Mouse (Mus musculus): ENCODE results near the gene Insr. TPM values are rescaled to one million over a fixed set of nuclear protein-coding genes. Genes with fewer than 3 reads are reported as not detected.
A peak's percentile ranks its signal among the peaks of the same experiment; 100 is the strongest.

Gene Insr
- polyA plus RNA-seq, 1 experiment from 2014 or later, result 27.2 TPM

DNA sequence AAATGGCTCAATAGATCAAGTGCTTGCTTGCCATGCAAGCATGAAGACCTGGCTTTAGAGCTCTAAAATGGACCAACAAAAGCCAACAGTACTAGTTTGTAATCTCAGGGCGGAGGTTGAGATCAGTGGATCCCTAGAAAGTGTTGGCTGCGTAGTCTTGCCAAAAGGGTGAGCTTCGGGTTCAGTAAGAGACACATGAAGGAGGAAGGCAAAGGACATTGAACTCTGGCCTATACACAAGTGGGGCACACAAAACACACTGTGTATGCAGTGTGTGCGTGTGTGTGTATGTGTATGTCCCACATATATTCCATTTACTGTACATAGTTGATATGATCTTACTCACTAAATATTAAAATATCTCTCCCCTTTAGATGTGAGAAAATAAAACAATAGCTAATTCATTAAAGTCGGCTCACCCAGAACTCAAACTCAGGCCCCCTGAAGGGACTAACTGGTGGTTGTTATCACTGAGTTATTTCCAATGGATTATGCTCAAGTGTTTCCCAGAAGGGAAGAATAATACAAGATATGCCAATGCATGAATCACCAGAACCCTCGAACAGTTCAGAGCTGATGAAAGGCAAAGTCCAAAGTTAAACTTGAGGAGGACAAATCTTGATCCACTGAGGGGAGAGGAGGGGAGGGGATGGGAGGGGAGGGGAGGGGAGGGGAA is 57.3 kb downstream of the Insr start:
- no peak for DNase-seq (ENCODE audit: low spot score)

DNA sequence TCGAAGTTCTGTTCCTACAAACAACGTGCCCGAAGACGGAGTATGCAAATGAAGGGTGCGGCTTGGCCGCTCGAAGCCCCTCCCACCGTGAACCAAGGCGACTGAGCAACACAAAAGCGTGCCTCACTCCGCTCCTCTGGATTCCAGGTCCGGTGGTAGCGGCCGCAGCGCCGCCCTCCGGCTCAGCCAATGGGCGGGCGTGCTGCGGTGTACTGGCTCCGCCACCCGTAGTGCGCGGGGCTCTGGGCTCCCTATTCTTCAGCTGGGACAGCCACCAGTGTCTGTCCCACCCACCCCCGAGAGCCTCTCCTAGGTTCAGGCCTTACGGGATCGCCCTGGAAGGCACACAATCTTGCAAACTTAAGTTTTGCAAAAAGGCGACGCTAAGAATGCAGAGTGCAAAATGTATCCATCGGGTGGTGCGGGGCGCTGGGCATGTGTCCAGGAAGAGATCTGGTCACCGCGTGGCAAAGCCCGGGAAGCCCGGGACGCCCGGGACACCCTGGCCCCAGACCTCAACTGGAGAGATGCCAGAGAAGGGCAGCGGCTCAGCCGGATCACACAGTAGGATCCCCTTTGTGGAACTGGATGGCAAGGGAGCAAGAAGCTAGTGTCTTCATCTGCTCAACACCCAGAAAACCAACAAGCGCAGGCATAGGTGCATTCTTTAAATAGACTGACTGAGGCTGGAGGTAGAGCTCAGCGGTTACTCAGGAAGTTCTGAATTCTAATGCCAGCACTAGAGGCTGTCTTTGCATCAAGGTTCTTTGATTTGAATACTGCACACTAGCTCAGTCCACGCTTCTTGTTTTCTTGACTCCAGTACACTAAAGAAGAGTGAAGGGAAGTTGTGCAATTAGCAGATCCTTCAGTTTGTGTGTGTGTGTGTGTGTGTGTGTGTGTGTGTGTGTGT is 58.1 kb downstream of the Insr start:
- H3K4me1 ChIP-seq (replicated peaks; ENCODE audit: insufficient read depth, low read length), result 0 out of 2 replicates have a peak, but pooled peaks cover 17% of the 10 kb centered on the region
- H3K9ac ChIP-seq (ENCODE audit: low read depth, low read length), result peak overlapping the region; percentile 55
- WGBS, result 2% methylated on average over 43 of the region's 43 CpGs
- peak; percentile 98 for DNase-seq (ENCODE audit: low spot score)
- H3K4me2 ChIP-seq (ENCODE audit: low read length), result peak overlapping the region; percentile 66
- peak; percentile 99 for ATAC-seq (replicated peaks; ENCODE audit: low FRiP score, low read depth)
- H3K4me3 ChIP-seq (replicated peaks; ENCODE audit: low read depth, low read length), result peak overlapping the region; percentile 42
- H3K36me3 ChIP-seq (ENCODE audit: insufficient read depth, low read length), result no peaks in the 10 kb centered on the region
- TF ChIP-seq CTCF (IDR thresholded peaks at IDR 0.05; ENCODE audit: low read depth), result peak; percentile 42; the same call in 1 of the 2 replicates
- H3K27me3 ChIP-seq (ENCODE audit: insufficient read depth, low read length), result no peaks in the 10 kb centered on the region
- H3K27ac ChIP-seq, result peak overlapping the region; percentile 88
- no peaks in the 10 kb centered on the region for H3K9me3 ChIP-seq (replicated peaks; ENCODE audit: low read length)

More for the DNA sequence above, 57.3 kb downstream of the Insr start:
- WGBS, result 72% methylated on average over 6 of the region's 6 CpGs
- H3K9me3 ChIP-seq (replicated peaks; ENCODE audit: low read length), result no peaks in the 10 kb centered on the region
- no peak overlapping the region for H3K9ac ChIP-seq (ENCODE audit: low read depth, low read length)
- peak overlapping the region; percentile 66 for H3K4me2 ChIP-seq (ENCODE audit: low read length)
- H3K4me3 ChIP-seq (replicated peaks; ENCODE audit: low read depth, low read length), result peak overlapping the region; percentile 42; the same call in 1 of the 2 replicates
- H3K27ac ChIP-seq, result peak overlapping the region; percentile 88
- no peak for ATAC-seq (replicated peaks; ENCODE audit: low FRiP score, low read depth)
- TF ChIP-seq CTCF (IDR thresholded peaks at IDR 0.05; ENCODE audit: low read depth), result no peak
- H3K36me3 ChIP-seq (ENCODE audit: insufficient read depth, low read length), result no peaks in the 10 kb centered on the region
- no peaks in the 10 kb centered on the region for H3K27me3 ChIP-seq (ENCODE audit: insufficient read depth, low read length)
- H3K4me1 ChIP-seq (replicated peaks; ENCODE audit: insufficient read depth, low read length), result 0 out of 2 replicates have a peak, but pooled peaks cover 10% of the 10 kb centered on the region

DNA sequence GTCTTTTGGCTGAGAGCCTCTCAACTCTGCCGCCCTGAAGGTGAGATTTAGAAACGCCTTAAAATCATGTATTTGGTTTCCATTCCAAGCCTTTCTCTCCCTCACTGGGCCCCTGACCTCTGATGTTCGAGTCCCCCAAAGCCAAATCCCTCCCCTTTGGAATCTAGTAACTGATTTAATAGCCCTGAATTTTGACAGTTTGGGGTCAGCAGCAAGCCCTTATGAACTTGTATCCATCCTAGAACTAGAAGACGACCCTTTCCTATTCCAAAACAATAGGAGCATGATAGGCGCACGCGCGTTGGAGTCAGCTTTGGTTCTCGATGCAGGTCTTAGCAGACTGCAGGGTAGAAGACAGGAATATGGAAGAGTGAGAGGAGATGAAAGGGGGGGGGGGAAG is 58.9 kb downstream of the Insr start:
- peaks cover 18% of the 10 kb centered on the region; the same call in 1 of the 2 replicates for H3K4me1 ChIP-seq (replicated peaks; ENCODE audit: insufficient read depth, low read length)
- H3K4me2 ChIP-seq (ENCODE audit: low read length), result peak overlapping the region; percentile 66
- no peak overlapping the region for H3K9ac ChIP-seq (ENCODE audit: low read depth, low read length)
- no peaks in the 10 kb centered on the region for H3K36me3 ChIP-seq (ENCODE audit: insufficient read depth, low read length)
- 5% methylated on average over 9 of the region's 9 CpGs for WGBS
- DNase-seq (ENCODE audit: low spot score) (peak; percentile 80), ATAC-seq (replicated peaks; ENCODE audit: low FRiP score, low read depth) (peak; percentile 47)
- peak overlapping the region; percentile 42 for H3K4me3 ChIP-seq (replicated peaks; ENCODE audit: low read depth, low read length)
- H3K9me3 ChIP-seq (replicated peaks; ENCODE audit: low read length), result no peaks in the 10 kb centered on the region
- TF ChIP-seq CTCF (IDR thresholded peaks at IDR 0.05; ENCODE audit: low read depth), result no peak
- H3K27ac ChIP-seq, result peak overlapping the region; percentile 88
- H3K27me3 ChIP-seq (ENCODE audit: insufficient read depth, low read length), result no peaks in the 10 kb centered on the region

DNA sequence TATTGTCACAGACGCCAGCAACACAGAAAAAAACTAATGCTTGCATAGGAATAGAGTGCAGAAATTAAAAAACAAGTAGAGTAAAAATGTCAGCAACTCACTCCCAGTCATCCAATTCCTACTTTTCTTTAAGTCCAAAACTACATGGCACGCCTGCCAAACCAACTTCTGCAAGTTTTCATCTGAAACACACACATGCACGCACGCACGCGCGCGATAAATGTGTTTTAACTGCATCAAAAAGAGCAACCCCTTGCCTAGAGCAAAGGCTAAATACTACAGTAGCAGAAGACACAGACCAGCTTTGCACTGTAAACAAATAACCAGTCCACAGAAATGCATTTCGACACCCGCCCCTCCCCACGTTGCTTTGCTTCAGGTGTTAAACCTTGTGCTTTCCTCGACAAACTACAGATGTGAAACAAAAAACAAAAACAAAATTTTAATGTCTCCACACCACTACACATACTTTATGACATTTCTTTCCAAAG is 59.5 kb downstream of the Insr start:
- no peaks in the 10 kb centered on the region for H3K27me3 ChIP-seq (ENCODE audit: insufficient read depth, low read length)
- H3K4me2 ChIP-seq (ENCODE audit: low read length), result peak overlapping the region; percentile 66; the same call in 1 of the 2 replicates
- H3K27ac ChIP-seq, result peak overlapping the region; percentile 88; the same call in 1 of the 2 replicates
- no peak for TF ChIP-seq CTCF (IDR thresholded peaks at IDR 0.05; ENCODE audit: low read depth)
- peaks cover 23% of the 10 kb centered on the region; the same call in 1 of the 2 replicates for H3K4me1 ChIP-seq (replicated peaks; ENCODE audit: insufficient read depth, low read length)
- ATAC-seq (replicated peaks; ENCODE audit: low FRiP score, low read depth) (no peak), DNase-seq (ENCODE audit: low spot score) (peak; percentile 43)
- H3K4me3 ChIP-seq (replicated peaks; ENCODE audit: low read depth, low read length), result no peak overlapping the region
- H3K9ac ChIP-seq (ENCODE audit: low read depth, low read length), result no peak overlapping the region
- 67% methylated on average over 12 of the region's 12 CpGs for WGBS
- no peaks in the 10 kb centered on the region for H3K9me3 ChIP-seq (replicated peaks; ENCODE audit: low read length)
- no peaks in the 10 kb centered on the region for H3K36me3 ChIP-seq (ENCODE audit: insufficient read depth, low read length)

DNA sequence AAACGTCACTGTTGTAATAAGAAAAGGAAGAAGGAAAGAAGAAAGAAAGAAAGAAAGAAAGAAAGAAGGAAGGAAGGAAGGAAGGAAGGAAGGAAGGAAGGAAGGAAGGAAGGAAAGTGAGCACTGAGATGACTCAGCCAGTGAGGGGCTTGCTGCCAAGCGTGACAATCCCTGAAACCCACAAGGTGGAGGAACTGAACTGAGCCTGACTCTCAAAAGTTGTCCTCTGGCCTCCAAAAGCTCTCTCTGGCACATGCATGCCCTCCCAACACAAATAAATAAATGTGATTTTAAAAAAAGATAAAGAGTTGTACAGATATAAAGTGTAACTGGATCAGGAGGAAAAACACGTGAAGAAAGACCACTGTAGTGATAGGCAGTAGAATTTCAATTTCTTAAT is 60.2 kb downstream of the Insr start:
- DNase-seq (ENCODE audit: low spot score) (no peak), ATAC-seq (replicated peaks; ENCODE audit: low FRiP score, low read depth) (no peak)
- Histone ChIP-seq H3K27me3 (ENCODE audit: insufficient read depth, low read length) (no peaks in the 10 kb centered on the region), H3K4me1 (replicated peaks; ENCODE audit: insufficient read depth, low read length) (peaks cover 26% of the 10 kb centered on the region; the same call in 1 of the 2 replicates), H3K4me3 (replicated peaks; ENCODE audit: low read depth, low read length) (no peak overlapping the region), H3K9ac (ENCODE audit: low read depth, low read length) (no peak overlapping the region), H3K9me3 (replicated peaks; ENCODE audit: low read length) (no peaks in the 10 kb centered on the region), H3K27ac (no peak overlapping the region), H3K4me2 (ENCODE audit: low read length) (no peak overlapping the region), H3K36me3 (ENCODE audit: insufficient read depth, low read length) (no peaks in the 10 kb centered on the region)
- 55% methylated on average over 3 of the region's 3 CpGs for WGBS
- no peak for TF ChIP-seq CTCF (IDR thresholded peaks at IDR 0.05; ENCODE audit: low read depth)

DNA sequence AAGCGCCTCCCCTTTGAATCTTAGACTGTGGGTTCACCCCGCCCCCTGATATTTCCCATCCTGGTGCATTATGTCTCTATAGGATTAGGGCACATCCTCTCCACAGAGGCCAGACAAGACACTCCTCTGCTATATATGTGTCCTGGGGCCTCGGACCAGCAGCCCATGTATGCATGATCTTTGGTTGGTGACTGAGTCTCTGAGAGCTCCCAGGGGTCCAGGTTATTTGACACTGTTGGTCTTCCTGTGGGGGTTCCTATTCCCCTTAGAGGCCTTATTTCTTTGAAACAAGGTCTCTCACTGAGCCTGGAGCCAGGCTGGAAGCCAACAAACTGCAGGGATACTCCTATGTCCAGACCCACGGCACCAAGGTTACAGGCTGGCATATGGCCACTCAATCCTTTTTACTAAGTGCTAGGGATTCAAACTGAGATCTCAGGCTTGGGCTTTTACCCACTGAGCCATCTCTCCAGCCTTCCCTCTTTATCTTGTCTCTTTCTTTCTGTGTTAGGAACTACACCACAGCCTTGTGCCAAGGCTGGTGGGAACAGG is 62.8 kb downstream of the Insr start:
- Histone ChIP-seq H3K4me2 (ENCODE audit: low read length) (no peak overlapping the region), H3K9ac (ENCODE audit: low read depth, low read length) (no peak overlapping the region), H3K27me3 (ENCODE audit: insufficient read depth, low read length) (no peaks in the 10 kb centered on the region), H3K9me3 (replicated peaks; ENCODE audit: low read length) (no peaks in the 10 kb centered on the region), H3K4me1 (replicated peaks; ENCODE audit: insufficient read depth, low read length) (peaks cover 29% of the 10 kb centered on the region; the same call in 1 of the 2 replicates), H3K36me3 (ENCODE audit: insufficient read depth, low read length) (no peaks in the 10 kb centered on the region), H3K27ac (no peak overlapping the region), H3K4me3 (replicated peaks; ENCODE audit: low read depth, low read length) (no peak overlapping the region)
- no peak for TF ChIP-seq CTCF (IDR thresholded peaks at IDR 0.05; ENCODE audit: low read depth)
- ATAC-seq (replicated peaks; ENCODE audit: low FRiP score, low read depth), result no peak
- WGBS, result 74% methylated on average over 4 of the region's 4 CpGs
- no peak for DNase-seq (ENCODE audit: low spot score)
